Mouse (Mus musculus) forebrain, embryonic 15.5 days (tissue): Measurements from ENCODE around the gene Atp5d. TPM values are rescaled to one million over a fixed set of nuclear protein-coding genes. Genes with fewer than 3 reads are reported as not detected.

Experiments
- ATAC-seq: fragments of 200-750 bp; cut with Nextera tagmentation; replicated peaks from 2 replicates; pipeline ENCODE4 v1.8.0; 2017; ENCODE audit warnings: mild to moderate bottlenecking, moderate TSS enrichment, moderate library complexity
- H3K27ac ChIP-seq: fragments of 300-500 bp; sonication (generic); replicated peaks from 2 replicates; pipeline ENCODE4 v1.5.1; 2015; ENCODE audit warnings: mild to moderate bottlenecking, inconsistent platforms
- H3K27me3 ChIP-seq: fragments of 300-500 bp; sonication (generic); 2 replicates; pipeline ENCODE4 v1.6.1; 2015; ENCODE audit warnings: inconsistent platforms
- H3K36me3 ChIP-seq: fragments of 300-500 bp; sonication (generic); 2 replicates; pipeline ENCODE4 v1.6.1; 2015; ENCODE audit warnings: mild to moderate bottlenecking, inconsistent platforms
- H3K4me1 ChIP-seq: fragments of 300-500 bp; sonication (generic); 2 replicates; pipeline ENCODE4 v1.6.1; 2015; ENCODE audit warnings: inconsistent platforms
- H3K4me2 ChIP-seq: fragments of 300-500 bp; sonication (generic); replicated peaks from 2 replicates; pipeline ENCODE4 v1.6.1; 2015; ENCODE audit warnings: mild to moderate bottlenecking, inconsistent platforms
- H3K4me3 ChIP-seq: fragments of 300-500 bp; sonication (generic); 2 replicates; pipeline ENCODE4 v1.5.1; 2015; ENCODE audit warnings: mild to moderate bottlenecking, inconsistent platforms
- H3K9ac ChIP-seq: fragments of 300-500 bp; sonication (generic); replicated peaks from 2 replicates; pipeline ENCODE4 v1.6.1; 2015; ENCODE audit warnings: mild to moderate bottlenecking, inconsistent platforms
- H3K9me3 ChIP-seq: fragments of 300-500 bp; sonication (generic); 2 replicates; pipeline ENCODE4 v1.6.1; 2016; ENCODE audit warnings: inconsistent platforms
- WGBS: fragments of 180-500 bp; shearing (Covaris S2); methylation state at CpG from one replicate; pipeline ENCODE4 v1.1.7; 2015; ENCODE audit warnings: mixed read lengths; 5-methylcytosine and 5-hydroxymethylcytosine counted together
- polyA plus RNA-seq: library from polyadenylated mRNA; unstranded; fragments of >200 nt; fragmentation: Nextera tagmentation; extraction: Ambion mirVana; gene quantifications from 2 replicates; pipeline ENCODE4 v1.2.1, GENCODE M21; 2015

Gene Atp5d
- polyA plus RNA-seq, 1 experiment from 2014 or later, result 444 TPM

DNA sequence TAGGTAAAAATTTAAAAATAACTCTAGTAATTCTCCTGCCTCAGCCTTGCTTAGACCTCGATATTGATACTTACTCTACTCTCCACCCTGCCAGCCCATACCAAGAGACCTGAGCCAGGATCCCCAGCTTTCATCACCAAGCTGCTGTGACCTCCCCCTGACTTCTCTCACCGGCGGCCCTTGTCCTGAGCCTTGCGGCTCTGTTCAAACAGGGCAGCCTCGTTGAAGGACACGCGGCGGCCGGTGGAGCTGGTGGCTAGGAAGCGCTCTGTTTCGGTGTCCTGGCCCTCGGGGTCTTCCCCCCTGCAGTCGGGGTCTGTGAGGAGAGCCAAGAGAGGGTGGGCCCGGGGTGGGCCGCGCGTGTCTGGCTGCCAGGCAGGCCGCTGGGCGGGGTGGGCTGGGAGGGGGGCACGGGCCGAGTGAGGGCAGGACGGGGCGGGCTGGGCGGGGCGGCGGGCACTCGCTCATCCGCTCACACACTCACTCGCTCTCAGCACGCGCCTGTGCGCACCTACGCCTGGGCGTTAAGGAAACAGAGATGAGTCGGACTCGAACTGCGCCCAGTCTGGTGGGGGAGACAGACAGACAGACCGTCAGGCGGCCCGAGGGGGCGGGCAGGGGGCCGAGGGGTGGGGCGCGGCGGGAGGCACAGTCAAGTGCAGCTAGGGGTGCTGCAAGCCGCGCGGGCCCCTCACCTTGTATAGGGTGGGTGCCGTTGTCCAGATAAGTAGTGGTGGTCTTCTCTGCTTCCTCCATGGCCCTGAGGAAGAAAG is 2.1 kb upstream of the Atp5d start:
- H3K36me3 ChIP-seq, result peaks cover 39% of the 10 kb centered on the region

DNA sequence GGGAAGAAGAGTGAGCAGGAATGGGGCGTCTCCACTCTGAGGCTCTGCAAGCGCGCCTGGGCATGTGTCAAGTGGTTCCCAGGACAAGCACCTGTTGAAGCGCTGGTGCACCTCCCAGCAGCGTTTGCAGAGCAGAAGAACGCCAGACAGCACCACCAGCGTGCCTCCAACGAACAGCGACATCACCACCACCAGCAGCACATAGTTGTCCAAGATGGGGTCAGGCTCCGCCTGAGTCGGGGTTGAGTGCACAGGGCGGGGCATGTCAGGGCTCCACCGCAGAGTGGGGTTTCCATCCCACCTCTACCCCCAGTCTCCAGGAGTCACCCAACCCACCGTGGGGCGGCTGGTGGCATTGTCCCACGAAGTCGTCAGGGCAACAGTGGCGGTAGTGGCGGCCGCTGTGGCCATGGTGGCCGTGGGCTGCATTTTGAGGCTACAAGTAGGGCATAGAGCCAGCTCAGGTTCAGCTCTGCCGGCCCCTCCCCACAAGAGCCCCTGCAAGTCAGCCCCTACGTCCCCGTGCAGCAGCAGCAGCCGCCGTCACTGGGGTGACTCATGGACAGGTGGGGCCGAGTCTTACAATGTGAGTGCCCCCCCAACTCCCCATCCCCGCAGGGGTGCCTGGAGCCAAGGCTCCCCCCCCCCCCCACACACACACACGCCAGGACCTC is 1.3 kb upstream of the Atp5d start:
- WGBS, result 4% methylated on average over 29 of the region's 29 CpGs
- Histone ChIP-seq H3K4me2 (peak overlapping the region; percentile 89), H3K4me3 (peak overlapping the region; percentile 76), H3K4me1 (peaks cover 59% of the 10 kb centered on the region), H3K9ac (peak overlapping the region; percentile 83), H3K9me3 (no peaks in the 10 kb centered on the region), H3K27me3 (no peaks in the 10 kb centered on the region), H3K27ac (peak overlapping the region; percentile 89), H3K36me3 (peaks cover 33% of the 10 kb centered on the region)
- no peak for ATAC-seq

More for the DNA sequence above, 2.1 kb upstream of the Atp5d start:
- Histone ChIP-seq H3K4me1 (peaks cover 60% of the 10 kb centered on the region), H3K4me3 (peak overlapping the region; percentile 76), H3K9me3 (no peaks in the 10 kb centered on the region), H3K27ac (peak overlapping the region; percentile 89), H3K4me2 (peak overlapping the region; percentile 89), H3K9ac (peak overlapping the region; percentile 83), H3K27me3 (no peaks in the 10 kb centered on the region)
- no peak for ATAC-seq
- 18% methylated on average over 48 of the region's 49 CpGs for WGBS

DNA sequence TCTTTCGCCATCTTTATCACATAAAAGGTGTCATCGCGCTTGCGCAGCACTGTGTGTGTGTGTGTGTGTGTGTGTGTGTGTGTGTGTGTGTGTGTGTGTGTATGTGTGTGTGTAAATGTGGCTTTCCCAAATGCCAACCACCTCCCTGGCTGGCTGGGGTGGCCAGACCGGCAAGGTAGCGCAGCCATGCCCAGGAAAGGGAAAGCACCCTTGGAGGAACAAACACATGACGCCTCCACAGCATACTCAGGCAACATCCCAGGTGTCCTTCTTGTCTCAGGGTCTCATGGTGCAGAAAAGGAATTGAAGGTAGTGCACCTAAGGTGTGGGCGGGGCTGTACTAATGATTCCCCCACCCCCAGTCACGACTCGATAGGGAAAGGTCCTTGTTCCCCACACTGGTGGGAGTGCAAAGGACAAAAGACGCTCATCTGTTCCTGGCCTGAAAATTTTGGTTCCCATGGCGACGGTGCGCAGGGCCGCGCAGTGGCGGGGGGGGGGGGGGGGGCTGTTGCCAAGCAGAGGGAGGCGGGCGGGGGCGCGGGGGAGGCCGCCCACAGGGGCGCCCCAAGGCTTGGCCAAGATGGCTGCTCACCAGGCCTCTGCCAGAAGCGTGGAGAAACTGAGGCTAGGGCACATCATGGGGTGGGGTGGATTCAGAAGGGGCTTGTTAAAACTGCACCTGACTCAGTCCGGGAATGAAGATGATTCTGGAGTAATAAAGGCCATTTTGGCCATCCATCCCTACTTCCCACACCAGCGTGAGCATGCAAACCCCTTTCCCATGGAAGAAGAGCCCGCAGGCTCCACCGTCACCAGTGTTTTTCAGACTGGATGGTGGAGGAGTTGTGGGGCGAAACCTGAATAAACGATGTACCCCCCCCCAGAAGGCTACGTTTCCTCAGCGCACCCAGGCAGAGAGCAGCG is 543 bp upstream of the Atp5d start:
- Histone ChIP-seq H3K9me3 (no peaks in the 10 kb centered on the region), H3K4me3 (peak overlapping the region; percentile 76), H3K4me1 (peaks cover 60% of the 10 kb centered on the region), H3K9ac (peak overlapping the region; percentile 83), H3K27ac (peak overlapping the region; percentile 89), H3K27me3 (no peaks in the 10 kb centered on the region), H3K4me2 (peak overlapping the region; percentile 89), H3K36me3 (peaks cover 25% of the 10 kb centered on the region)
- no peak for ATAC-seq
- WGBS, result 1% methylated on average over 33 of the region's 33 CpGs

DNA sequence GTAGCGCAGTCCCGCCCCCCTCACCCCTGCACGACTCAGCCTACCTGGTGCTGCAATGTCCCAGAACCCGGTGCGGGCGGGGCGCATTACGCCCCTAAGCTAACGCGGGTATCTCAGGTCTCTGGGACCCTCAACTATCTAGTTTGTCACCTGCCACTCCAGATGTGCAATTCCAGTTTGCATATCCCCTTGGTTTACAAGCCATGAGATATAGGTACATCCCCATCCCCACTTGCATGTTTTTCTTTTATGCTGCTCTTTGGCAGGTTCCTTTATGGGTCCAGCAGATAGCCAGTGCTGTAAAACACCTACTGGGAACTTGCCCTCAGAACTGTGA is 975 bp downstream of the Atp5d start:
- 4% methylated on average over 10 of the region's 10 CpGs for WGBS
- peak overlapping the region; percentile 89 for H3K27ac ChIP-seq
- no peaks in the 10 kb centered on the region for H3K9me3 ChIP-seq
- peaks cover 61% of the 10 kb centered on the region for H3K4me1 ChIP-seq
- peak overlapping the region; percentile 83 for H3K9ac ChIP-seq
- H3K4me2 ChIP-seq, result peak overlapping the region; percentile 89
- H3K36me3 ChIP-seq, result peaks cover 18% of the 10 kb centered on the region
- H3K27me3 ChIP-seq, result no peaks in the 10 kb centered on the region
- ATAC-seq, result no peak
- peak overlapping the region; percentile 76 for H3K4me3 ChIP-seq

DNA sequence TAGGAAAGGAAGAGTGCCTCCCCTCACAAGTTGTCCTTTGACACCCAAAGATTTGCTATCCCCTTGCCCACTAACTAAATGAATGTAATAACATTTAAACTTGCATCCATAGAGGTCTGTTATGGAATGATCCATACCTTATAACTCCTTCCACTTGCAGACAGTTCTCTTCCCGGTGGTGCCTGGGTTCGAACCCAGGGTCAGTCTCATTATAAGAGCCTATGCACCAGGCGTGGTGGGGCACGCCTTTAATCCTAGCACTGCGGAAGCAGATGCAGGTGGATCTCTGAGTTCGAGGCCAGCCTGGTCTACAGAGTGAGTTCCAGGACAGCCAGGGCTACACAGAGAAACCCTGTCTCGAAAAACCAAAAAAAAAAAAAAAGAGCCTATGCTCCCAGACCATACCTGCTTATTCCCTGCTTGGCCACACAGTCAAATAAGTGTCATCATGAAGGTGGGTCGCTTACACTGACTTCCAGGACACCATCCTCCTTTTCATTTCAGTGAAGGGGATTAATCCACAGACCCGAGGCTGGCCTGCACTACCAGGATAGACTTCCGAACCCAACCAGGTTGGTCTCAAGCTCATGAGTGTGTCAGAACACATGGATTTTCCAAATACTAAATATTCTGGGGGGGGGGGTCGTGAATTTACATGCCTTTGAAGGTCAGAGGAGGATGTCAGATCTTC is 1.7 kb downstream of the Atp5d start:
- H3K36me3 ChIP-seq, result peaks cover 20% of the 10 kb centered on the region
- no peak for ATAC-seq
- H3K4me3 ChIP-seq, result peak overlapping the region; percentile 81; the same call in 1 of the 2 replicates
- no peak overlapping the region for H3K4me2 ChIP-seq
- peak overlapping the region; percentile 89; the same call in 1 of the 2 replicates for H3K27ac ChIP-seq
- no peak overlapping the region for H3K9ac ChIP-seq
- 73% methylated on average over 11 of the region's 11 CpGs for WGBS
- H3K9me3 ChIP-seq, result no peaks in the 10 kb centered on the region
- H3K4me1 ChIP-seq, result peaks cover 64% of the 10 kb centered on the region
- H3K27me3 ChIP-seq, result no peaks in the 10 kb centered on the region

DNA sequence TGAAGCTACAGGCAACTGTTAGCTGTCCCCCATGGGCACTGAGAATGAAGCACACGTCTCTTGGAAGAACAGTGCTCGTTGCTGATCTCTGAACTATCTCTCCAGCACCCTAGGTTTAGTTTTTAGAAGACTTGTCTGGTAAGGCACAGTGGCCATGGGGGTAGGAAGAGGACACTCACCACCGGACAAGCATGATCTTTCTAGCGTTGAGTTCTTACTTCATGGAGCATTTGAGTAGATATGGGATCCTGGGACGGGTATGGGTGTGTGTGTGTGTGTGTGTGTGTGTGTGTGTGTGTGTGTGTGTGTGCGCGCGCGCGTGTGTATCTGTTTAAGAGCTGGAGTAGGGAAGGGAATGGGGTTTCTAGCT is 2.2 kb downstream of the Atp5d start, which contains the start of gene Cbarp:
Gene Cbarp (minus strand): TSS at position 170 of the 370 bp plus-strand sequence.
- no peaks in the 10 kb centered on the region for H3K27me3 ChIP-seq
- H3K4me1 ChIP-seq, result peaks cover 69% of the 10 kb centered on the region
- peaks cover 23% of the 10 kb centered on the region for H3K36me3 ChIP-seq
- no peaks in the 10 kb centered on the region for H3K9me3 ChIP-seq
- peak within 1 kb of the TSS; percentile 29 for H3K9ac ChIP-seq
- H3K27ac ChIP-seq, result peak within 1 kb of the TSS; percentile 89
- WGBS, result 80% methylated on average over 10 of the region's 10 CpGs
- H3K4me3 ChIP-seq, result peak within 1 kb of the TSS; percentile 81
- H3K4me2 ChIP-seq, result peak within 1 kb of the TSS; percentile 91
- no peak for ATAC-seq

DNA sequence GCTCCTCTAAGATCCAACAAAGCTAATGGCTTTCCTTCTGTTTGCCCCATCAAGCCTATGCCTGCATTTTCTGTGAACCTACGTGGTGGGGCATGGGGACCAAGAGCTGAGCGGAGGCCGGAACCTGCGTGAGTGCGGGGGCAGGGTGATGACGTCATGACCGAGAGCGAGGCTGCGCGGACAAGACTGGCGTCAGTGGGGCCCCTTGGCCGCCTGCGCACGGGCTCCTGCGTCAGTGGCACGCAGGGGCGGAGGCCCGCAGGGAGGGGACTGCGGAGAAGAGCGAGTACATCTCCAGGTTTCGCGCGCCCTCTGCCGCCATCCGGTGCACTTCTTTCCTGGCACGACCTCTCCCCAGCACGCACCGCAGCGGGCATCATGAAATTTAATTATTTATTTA is 2.8 kb downstream of the Atp5d start:
- Histone ChIP-seq H3K4me2 (peak overlapping the region; percentile 91), H3K4me3 (peak overlapping the region; percentile 81), H3K27me3 (no peaks in the 10 kb centered on the region), H3K9me3 (no peaks in the 10 kb centered on the region), H3K27ac (peak overlapping the region; percentile 87), H3K36me3 (peaks cover 17% of the 10 kb centered on the region), H3K4me1 (peaks cover 72% of the 10 kb centered on the region), H3K9ac (peak overlapping the region; percentile 29)
- WGBS, result under 1% methylated on average over 29 of the region's 29 CpGs
- ATAC-seq, result peak; percentile 40

DNA sequence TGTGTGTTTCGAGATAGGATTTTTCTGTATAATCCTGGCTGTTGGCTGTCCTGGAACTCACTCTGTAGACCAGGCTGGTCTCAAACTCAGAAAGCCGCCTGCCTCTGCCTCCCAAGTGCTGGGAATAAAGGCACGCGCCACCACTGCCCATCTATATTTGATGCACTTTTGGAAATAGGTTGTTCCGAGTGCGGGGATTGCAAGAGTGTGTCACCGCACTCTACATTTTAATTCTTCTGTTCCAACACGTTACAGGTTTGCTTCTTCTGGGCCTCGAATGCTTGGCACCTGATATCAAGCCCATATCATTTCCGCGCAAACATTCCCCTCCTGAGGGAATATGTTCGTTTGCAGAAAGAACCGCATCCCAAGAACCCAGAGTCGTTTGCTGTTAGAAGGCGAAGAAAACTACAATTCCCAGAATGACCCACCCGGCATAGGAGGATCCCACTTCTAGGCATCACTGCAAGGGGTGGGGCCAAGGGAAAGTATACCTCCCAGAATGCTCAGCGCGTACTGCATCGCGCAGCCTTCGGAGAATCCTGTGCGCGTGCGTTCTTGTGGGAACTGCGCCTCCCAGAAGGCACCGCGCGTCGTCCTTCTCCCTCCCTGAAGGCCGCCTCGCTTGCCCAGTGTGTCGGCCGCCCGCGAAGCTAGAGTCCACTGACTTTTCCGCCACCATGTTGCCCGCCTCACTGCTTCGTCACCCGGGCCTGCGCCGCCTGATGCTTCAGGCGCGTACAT is 3.5 kb downstream of the Atp5d start:
- peak overlapping the region; percentile 87 for H3K9ac ChIP-seq
- ATAC-seq, result peak; percentile 87
- H3K4me3 ChIP-seq, result peak overlapping the region; percentile 81
- H3K9me3 ChIP-seq, result no peaks in the 10 kb centered on the region
- H3K4me2 ChIP-seq, result peak overlapping the region; percentile 91
- peak overlapping the region; percentile 87 for H3K27ac ChIP-seq
- no peaks in the 10 kb centered on the region for H3K27me3 ChIP-seq
- WGBS, result 1% methylated on average over 43 of the region's 43 CpGs
- H3K36me3 ChIP-seq, result peaks cover 17% of the 10 kb centered on the region
- H3K4me1 ChIP-seq, result peaks cover 67% of the 10 kb centered on the region

DNA sequence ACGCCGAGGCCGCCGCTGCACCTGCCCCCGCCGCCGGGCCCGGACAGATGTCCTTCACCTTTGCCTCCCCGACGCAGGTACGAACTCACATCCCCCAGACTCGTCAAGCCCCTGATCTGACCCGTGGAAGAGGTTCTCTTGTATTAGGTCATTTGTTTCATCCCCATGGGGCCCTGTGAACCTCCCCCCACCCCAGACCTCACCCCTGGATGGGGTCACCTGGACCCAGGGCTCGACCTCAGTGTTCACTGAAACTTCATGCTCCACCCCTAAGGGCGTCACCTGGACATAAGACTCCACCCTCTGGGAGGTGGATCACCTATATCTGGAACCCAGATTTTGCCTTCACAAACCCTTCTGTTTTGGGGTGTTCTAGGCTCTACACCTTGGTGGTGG is 4.1 kb downstream of the Atp5d start:
- peaks cover 61% of the 10 kb centered on the region for H3K4me1 ChIP-seq

DNA sequence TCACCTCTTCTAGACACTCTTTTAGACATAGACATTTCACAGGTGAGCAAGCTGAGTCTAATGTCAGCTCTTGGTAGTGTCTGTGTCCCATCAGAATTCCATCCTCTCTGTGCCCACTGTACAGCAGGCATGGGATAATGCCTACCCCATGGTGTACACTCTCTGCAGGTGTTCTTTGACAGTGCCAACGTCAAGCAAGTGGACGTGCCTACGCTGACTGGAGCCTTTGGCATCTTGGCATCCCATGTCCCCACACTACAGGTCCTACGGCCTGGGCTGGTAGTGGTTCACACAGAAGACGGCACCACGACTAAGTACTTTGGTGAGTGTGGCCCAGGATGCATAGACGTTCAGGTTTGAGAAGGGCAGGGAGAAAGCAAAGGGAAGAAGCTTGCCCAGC is 5.2 kb downstream of the Atp5d start:
- Histone ChIP-seq H3K36me3 (peaks cover 17% of the 10 kb centered on the region), H3K4me2 (no peak overlapping the region), H3K27ac (no peak overlapping the region), H3K4me3 (no peak overlapping the region), H3K4me1 (peaks cover 54% of the 10 kb centered on the region), H3K9me3 (no peaks in the 10 kb centered on the region), H3K27me3 (no peaks in the 10 kb centered on the region), H3K9ac (no peak overlapping the region)
- no peak for ATAC-seq
- WGBS, result 94% methylated on average over 7 of the region's 7 CpGs

More for the DNA sequence above, 4.1 kb downstream of the Atp5d start:
- Histone ChIP-seq H3K27ac (peak overlapping the region; percentile 87), H3K9me3 (no peaks in the 10 kb centered on the region), H3K27me3 (no peaks in the 10 kb centered on the region), H3K36me3 (peaks cover 17% of the 10 kb centered on the region), H3K4me3 (peak overlapping the region; percentile 81), H3K4me2 (peak overlapping the region; percentile 91), H3K9ac (peak overlapping the region; percentile 87)
- ATAC-seq, result no peak
- WGBS, result 0% methylated on average over 15 of the region's 15 CpGs

DNA sequence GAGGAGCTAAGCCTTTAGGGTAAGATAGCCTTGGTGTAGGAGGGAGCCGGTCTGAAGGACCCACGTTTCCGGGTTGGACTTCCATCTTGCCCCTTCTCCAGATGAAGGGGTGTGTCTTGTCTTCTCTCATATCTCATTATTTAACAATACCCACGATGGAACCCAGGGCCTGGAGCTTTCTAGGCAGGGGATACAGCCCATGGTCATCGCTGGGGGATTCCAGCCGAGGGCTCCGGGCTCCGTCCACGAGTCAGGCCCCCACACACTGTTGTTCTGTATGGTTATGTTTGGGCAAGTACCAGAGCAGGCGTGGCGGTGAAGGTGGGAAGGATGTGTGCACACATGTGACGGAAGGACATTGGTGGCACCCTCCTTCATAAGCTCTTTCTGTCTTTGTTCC is 5.7 kb downstream of the Atp5d start:
- H3K4me1 ChIP-seq, result peaks cover 53% of the 10 kb centered on the region

More for the DNA sequence above, 5.7 kb downstream of the Atp5d start:
- Histone ChIP-seq H3K9ac (no peak overlapping the region), H3K9me3 (no peaks in the 10 kb centered on the region), H3K4me2 (no peak overlapping the region), H3K27ac (no peak overlapping the region), H3K27me3 (no peaks in the 10 kb centered on the region), H3K36me3 (peaks cover 17% of the 10 kb centered on the region), H3K4me3 (no peak overlapping the region)
- WGBS, result 93% methylated on average over 12 of the region's 12 CpGs
- no peak for ATAC-seq
